Mouse (Mus musculus): ENCODE results near the gene Cops6.

Cops6 gene

GRCm38 (mm10) chr5:138186950-138187638 lies 26.2 kb downstream of the Cops6 start, which contains the start of the genes Taf6 and Cnpy4:
TSS of gene Taf6 (minus strand) at chr5:138187451.
TSS of gene Cnpy4 (plus strand) at chr5:138187485.
- intact Hi-C loops (cut with DNase I): no loop called here

GRCm38 (mm10) chr5:138187661-138188306 lies 26.9 kb downstream of the Cops6 start:
- intact Hi-C loops (cut with DNase I): no loop called here

- intact Hi-C loops (cut with DNase I): no loop called here
Measured at GRCm38 (mm10) chr5:138193771-138194727, 33.2 kb downstream of the Cops6 start, which contains the start of gene Mblac1. TSS of gene Mblac1 (plus strand) at chr5:138194314.

- intact Hi-C loops (cut with DNase I): no loop called here
Measured at GRCm38 (mm10) chr5:138194755-138195345, 34.0 kb downstream of the Cops6 start.

GRCm38 (mm10) chr5:138195463-138195862 lies 34.6 kb downstream of the Cops6 start:
- intact Hi-C loops (cut with DNase I): no loop called here

- intact Hi-C loops (cut with DNase I): no loop called here
Measured at GRCm38 (mm10) chr5:138199576-138199975, 38.7 kb downstream of the Cops6 start.

- intact Hi-C loops (cut with DNase I): no loop called here
Measured at GRCm38 (mm10) chr5:138202086-138202485, 41.2 kb downstream of the Cops6 start.

GRCm38 (mm10) chr5:138207253-138207652 lies 46.4 kb downstream of the Cops6 start:
- intact Hi-C loops (cut with DNase I): loop anchor here (1.0 kb wide), 1 partner anchor 24 kb away; no protein-coding TSS in a partner anchor

- intact Hi-C loops (cut with DNase I): loop anchor here (1.0 kb wide), 1 partner anchor 23 kb away; no protein-coding TSS in a partner anchor
Measured at GRCm38 (mm10) chr5:138207873-138208272, 47.0 kb downstream of the Cops6 start.

Small RNA genes lying within 50 kb of the gene (microRNA-seq; reads per million reads assigned to microRNA genes)
- gene Mir106b (456 to 755 reads per million in 2 experiments), gene Mir25 (161 to 186 reads per million in 2 experiments), gene Mir93 (924 to 1,744 reads per million in 2 experiments)

Data from adrenal gland (tissue).